Mouse (Mus musculus) adrenal gland, postnatal 25 days (tissue): ENCODE measurements around the gene Lrch1. TPM values are rescaled to one million over a fixed set of nuclear protein-coding genes. Genes with fewer than 3 reads are reported as not detected.

Source experiments
- DNase-seq: peaks from one replicate; pipeline ENCODE4 v3.0.0; 2021; ENCODE audit warnings: mixed read lengths
- total RNA-seq: library from RNA; stranded (reverse); gene quantifications from 2 replicates; pipeline ENCODE4 v1.2.3, GENCODE M21; 2021

The Lrch1 gene
- total RNA-seq, 1 experiment from 2014 or later = 20.5 TPM

DNA sequence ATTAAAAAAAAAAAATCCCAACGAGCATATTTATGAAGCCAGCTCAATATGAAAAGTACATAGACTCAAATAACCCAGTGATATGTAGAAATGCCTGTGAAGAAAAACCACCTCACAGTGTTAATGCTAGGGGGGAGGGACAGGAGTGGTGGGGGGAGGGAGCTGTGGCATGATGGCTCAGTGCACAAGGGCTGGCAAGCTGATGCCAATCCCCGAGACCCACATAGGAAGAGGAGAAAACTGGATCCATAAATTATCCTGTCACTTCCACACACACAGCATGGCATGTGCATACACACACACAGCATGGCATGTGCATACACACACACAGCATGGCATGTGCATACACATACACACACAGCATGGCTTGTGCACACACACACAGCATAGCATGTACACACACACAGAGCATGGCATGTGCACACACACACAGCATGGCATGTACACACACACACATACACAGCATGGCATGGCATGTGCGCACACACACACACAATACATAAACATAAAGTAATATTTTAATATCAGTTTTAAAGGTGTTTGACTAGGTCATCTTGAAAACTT lies 54.5 kb downstream of the Lrch1 start:
- DNase-seq = no peak

DNA sequence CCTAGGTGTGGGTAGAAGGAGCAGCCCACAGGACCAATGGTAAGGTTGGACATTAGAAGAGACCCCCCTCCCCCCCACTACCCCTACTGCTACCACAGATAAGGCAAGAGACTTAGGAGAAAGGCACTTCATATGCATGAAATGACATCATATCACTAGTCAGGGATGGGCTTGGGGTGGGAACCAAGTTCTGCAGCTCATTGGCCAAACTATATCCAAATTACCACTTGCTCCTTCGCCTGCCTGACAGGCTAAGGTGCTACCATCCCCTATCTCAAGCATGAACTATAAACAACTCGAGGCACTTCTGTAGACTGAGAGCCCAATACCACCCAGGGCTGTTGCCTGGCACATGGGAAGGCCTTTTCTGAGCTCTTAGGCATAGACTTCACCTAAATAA lies 58.4 kb downstream of the Lrch1 start:
- DNase-seq = no peak

GRCm38 (mm10) chr14:74888103-74888502 lies 59.6 kb downstream of the Lrch1 start:
- no peak for DNase-seq

DNA sequence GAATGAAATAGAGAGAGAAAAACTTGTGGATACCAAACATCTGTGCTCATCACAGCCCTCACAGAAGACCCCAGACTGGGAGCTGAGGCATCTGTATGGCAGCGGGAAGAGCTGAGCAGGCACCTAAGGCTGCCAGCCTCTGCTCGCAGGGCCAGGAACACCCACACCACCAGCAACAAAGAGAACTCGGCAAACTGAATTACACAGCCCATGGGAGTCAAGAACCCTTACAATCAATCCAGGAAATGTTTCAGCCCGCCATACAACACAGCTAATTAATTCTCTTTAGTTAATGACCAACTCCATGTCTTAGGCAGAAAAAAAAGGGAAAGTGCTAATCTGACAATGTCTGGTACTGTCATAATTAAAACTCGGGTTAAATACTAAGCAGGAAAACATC lies 61.2 kb downstream of the Lrch1 start:
- DNase-seq = no peak

DNA sequence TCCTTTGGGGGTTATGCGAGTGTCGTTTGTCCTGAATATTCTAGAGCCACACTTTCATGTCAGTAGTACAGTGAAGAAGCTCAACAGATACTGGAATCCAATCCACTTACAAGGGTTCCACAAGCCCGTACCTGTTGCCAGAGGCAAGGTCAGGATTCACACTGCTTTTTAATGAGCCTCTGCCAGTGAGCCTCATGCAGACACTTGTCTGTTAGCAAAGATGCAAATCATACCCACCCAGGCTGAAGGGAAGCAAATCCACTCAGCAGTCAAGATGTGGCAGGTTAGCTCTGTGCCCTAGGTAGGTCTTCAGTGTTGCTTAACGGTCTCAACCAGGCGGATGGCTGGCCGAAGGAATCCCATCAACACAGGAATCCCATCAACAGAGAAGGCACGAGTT lies 62.8 kb downstream of the Lrch1 start:
- no peak for DNase-seq

- peak; percentile 62 for DNase-seq
These were observed 63.5 kb downstream of the Lrch1 start for GRCm38 (mm10) chr14:74884024-74884680.

DNA sequence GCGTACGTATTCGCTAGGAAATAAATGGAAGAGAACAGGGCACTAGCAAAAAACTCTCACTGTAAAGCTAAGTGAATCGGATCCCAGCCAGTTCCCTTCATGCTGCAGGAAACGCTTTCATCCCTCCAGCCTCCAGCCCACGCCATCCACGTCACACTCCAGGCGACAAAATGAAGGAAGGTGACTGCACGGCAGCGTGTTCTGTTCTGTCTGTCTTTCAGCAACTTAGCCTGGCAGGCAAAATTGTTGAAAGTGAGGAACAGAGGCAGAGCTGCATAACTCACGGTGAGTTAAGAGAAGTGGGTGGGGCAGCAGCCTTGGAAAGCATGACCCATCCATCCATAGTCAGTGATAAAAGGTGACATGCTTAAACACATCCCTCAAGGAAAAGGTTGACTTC lies 64.5 kb downstream of the Lrch1 start:
- peak; percentile 29 for DNase-seq

DNA sequence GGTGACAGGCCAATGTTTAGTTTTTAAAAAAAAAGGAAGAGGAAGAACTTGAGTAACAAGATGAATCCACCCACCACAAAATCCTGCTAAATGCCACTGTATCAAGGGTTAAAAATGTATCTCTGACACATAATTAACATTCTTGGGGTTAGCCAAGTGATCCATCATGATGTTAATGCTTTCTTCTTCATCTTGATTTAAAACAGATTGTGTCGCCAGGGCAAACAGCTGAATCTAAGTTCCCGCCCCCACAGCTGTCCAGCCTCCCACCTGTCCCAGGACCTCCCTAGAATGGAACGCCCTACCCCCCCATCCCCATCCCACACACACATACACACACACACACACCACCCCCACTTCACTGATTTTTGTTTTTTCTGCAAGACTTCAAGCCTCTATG lies 64.9 kb downstream of the Lrch1 start:
- no peak for DNase-seq

DNA sequence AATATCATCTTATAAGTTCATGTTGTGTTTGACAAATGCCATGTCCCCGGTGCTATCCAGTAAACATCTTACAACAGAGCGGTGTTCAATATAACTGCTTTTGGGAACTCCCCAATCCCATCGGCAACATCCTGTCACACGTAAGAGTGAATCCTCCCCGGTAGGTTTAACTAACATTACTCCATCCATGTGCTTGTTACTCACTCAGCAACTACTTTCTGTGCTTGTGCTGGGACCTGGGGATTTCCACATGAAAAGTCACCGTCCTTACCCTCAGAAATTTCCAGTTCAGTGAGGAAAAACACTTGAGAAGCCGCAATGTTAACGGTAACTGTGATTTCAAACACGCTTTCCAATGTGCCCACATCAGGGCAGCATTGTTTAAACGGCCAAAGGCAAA lies 66.8 kb downstream of the Lrch1 start:
- DNase-seq = no peak

DNA sequence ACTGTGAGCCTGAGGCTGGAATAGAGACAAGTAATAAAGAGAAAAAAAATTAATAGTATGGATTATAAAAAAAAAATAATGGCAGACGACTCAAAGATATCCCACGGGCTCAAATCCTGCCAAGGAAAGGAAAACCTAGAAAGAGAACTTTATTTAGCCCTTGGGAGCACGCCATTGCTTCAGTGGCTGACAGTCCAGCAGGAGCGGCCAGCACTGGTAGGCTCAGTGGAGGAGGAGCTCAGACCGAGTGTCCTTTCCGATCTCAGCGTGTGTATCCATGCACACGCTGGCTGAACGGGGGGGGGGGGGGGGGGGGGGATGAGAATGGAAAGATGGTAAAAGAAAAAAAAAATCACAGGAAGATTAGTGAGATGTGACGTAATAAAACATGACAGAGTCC lies 68.2 kb downstream of the Lrch1 start:
- no peak for DNase-seq

GRCm38 (mm10) chr14:74877287-74877686 lies 70.4 kb downstream of the Lrch1 start:
- DNase-seq = no peak

DNA sequence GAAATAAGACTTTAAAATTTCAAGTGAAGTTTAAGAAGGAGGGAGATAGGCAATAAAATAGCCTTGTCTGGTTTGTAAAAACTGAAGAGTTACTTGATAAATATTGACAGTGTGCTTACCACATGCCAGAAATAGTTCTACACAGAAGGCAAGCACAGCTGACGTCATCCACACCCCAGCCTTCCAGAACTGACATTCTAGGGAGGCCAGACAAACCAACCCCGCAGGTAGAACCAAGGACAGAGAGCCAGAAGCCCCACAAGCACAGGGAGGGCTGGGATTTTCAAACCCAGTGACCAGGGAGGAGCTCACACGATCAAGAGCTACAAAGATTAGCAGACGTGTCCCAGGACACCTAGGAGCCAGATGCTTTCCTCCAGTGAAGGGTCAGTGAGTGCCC lies 76.5 kb downstream of the Lrch1 start:
- peak; percentile 33 for DNase-seq

GRCm38 (mm10) chr14:74868902-74869230 lies 78.8 kb downstream of the Lrch1 start:
- no peak for DNase-seq

DNA sequence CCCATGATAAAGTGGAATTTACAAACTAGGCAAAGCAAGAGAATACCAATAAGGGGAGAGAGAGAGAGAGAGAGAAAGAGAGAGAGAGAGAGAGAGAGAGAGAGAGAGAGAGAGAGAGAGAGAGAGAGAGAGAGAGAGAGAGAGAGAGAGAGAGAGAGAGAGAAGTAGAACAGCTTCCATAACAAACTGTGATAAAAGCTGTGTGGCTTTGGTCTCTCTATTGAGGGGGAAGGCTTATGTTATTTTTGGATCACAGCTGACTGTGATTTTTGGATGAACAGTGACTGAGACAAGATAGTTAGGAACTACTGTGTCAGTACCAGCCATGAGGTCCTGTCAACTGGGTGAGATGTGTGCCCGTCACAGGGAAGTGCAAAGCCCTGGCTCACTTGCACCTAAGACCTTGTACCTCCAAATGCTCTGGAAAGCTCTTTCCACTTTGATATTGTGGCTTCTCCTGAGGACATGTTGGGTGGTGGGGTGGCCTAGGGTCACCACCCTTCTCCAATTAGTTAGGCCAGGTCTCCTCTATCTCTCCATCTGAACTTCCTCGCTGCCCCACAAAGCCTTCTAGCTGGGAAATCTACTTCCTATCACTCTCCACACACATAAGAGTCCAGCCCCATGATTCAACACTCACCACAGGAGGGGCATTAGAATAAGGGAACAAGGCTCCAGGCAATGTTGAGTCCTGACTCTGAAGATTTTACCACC lies 79.3 kb downstream of the Lrch1 start:
- no peak for DNase-seq

DNA sequence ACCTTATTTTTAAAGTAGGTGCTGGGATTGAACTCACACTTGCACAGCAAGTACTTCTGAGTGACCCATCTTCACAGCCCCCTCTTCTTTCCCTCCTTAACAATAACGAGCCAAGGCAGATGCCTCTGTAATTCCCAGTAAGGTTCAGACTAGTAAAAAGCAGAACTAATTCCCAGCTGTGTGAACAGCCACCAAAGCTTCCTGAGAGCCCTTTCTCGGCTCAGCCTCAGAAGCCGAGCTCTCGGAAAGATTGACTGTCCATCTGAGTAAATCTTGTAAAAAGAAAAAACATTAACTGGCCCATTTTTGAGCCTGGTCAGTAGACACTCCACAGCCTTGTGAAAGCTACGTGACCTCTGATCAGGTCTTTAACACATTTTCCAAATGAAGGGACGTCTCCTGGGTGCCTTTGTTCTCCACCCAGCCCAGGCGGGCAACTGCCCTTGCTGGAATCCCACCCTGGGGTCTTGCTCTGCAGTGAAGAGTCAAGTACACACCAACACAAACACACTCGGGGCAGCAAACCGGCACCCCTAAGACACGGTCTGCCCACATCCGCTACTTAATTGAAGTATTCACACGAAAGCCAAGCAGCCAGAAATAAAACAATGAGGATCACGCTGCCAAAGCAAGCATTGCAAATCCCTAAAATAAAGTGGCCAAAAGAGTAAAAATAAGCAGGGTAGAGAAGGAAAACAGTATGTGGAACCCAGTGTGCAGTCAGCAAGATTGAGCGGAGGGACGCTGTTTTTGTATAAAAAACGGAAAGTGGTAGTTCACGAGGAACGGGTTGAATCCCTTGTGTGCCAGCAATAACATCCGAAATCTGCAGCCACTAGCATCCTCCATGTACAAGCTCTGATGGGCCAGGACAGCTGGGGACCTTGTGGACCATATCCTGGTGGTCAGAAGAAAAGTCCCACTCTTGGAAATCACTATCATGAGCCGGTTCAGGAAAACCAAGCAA lies 80.3 kb downstream of the Lrch1 start:
- DNase-seq = no peak

GRCm38 (mm10) chr14:74865738-74866137 lies 81.9 kb downstream of the Lrch1 start:
- DNase-seq = no peak

DNA sequence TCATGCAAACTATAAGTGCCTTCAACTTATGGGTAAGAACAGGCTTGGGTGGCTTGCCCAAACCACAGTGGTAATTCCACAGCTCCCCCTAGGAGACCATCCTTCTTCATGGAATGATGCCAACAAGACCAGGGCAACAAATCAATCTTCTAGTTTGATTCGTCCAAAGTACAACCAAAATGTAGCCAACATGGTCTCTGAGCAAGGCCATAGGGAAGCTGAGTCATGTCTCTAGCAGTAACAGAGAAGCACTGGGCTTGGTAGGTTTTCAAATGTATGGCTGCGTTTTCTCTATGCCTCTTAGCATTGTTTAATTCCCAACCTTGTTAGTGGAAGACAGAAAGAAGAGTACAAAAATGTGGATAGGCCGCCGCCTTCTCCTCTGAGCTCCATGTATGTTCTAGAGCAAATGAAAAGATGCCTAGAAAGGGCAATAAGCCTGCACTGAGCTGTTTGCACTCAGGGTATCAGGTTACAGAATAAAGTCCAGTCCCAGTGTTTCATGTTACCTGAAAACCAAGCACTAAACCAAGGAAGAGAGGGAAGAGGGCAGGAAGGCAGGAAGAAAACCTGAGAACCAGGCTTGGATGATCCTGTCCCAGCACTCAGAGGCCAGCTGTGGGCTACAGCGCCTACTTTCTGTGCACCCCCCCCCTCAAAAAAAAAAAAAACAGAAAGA lies 82.7 kb downstream of the Lrch1 start:
- no peak for DNase-seq

GRCm38 (mm10) chr14:74861456-74861855 lies 86.2 kb downstream of the Lrch1 start:
- DNase-seq = no peak

DNA sequence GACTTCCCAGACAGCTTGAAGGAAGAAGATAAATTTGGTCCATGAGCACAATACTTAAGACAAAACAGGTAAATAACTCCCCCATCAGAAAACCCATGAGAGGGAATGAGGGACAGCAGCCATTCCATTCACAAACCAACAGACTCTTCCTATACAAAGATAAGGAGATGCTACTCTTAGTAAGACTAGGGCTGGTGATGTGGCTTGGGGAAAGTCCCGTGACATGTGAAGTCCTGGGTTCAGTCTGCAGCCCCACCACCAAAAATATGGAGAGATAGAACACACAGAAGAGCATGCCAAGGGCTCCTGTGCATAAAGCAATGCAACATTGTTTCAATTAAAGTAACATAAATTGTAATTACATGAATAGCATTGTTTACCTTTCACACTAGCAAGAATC lies 88.5 kb downstream of the Lrch1 start:
- DNase-seq = no peak

DNA sequence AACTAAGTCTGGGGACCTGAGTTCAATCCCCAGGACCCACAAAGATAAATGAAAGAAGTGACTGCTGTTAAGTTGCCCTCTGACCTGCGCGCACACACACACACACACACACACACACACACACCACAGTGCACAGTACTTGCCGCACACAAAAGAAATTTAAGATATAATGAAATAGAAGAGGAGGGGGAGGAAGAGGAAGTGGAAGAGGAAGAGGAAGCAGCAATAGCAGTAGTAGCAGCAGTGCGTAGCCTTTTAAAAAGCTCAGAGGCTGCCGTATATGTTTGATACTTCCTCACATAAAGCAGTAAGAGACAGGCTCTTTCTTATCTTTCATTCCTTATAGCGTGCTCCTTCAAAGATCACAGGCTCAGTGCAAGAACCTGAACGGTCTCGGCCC lies 92.2 kb downstream of the Lrch1 start:
- no peak for DNase-seq

DNA sequence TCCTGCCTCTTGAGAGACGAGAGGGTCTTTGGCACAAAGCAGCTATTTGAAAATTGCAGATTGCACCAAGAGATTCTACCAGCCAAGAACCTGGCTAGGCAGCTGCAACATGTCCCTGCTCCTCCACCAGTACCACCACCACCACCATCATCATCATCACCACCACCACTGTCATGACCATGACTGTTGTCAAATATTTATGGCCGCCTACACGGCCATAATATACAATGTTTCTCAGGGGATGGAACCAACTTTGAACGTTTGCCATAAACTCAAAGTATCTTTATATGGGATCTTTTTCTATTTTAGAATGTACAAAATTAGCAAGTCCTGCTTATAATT lies 93.9 kb downstream of the Lrch1 start:
- DNase-seq = no peak
